Mouse (Mus musculus) megakaryocyte, embryonic 14.5 days (primary cell): Measurements from ENCODE around the gene Lancl3.

Experiments used
- FLI1 ChIP-seq: IDR thresholded peaks from 2 replicates; pipeline ENCODE4 v1.6.1; 2012; ENCODE audit warnings: low read length, inconsistent platforms, mixed read lengths
- GATA1 ChIP-seq: IDR thresholded peaks from 3 replicates; pipeline ENCODE4 v1.6.1; 2012; ENCODE audit warnings: mixed read lengths, low read length, inconsistent platforms, borderline replicate concordance

- TF ChIP-seq GATA1 (no peak), FLI1 (no peak)
These were observed 43.7 kb downstream of the Lancl3 start for GRCm38 (mm10) chrX:9243381-9243864.
